Mouse (Mus musculus) forebrain, embryonic 14.5 days (tissue): ENCODE data around the gene Ttc28. TPM values are rescaled to one million over a fixed set of nuclear protein-coding genes. Genes with fewer than 3 reads are reported as not detected.

ENCODE experiments used
- ATAC-seq: fragments of 200-750 bp; cut with Nextera tagmentation; 2 replicates; pipeline ENCODE4 v1.8.0; 2017; ENCODE audit warnings: mild to moderate bottlenecking, moderate library complexity
- DNase-seq: peaks from one replicate; pipeline ENCODE4 v3.0.0-alpha.2; 2015; ENCODE audit warnings: low spot score
- H3K27ac ChIP-seq: fragments of 300-500 bp; sonication (generic); 2 replicates; pipeline ENCODE4 v1.5.1; 2014; ENCODE audit warnings: low read depth, mild to moderate bottlenecking, control low read depth, low read length, moderate library complexity
- H3K27me3 ChIP-seq: fragments of 300-500 bp; sonication (generic); replicated peaks from 2 replicates; pipeline ENCODE4 v1.6.1; 2014; ENCODE audit warnings: low read length, control low read depth, mixed read lengths; ENCODE audit not compliant: control insufficient read depth, insufficient read depth
- H3K36me3 ChIP-seq: fragments of 300-500 bp; sonication (generic); 2 replicates; pipeline ENCODE4 v1.6.1; 2014; ENCODE audit warnings: low read length, control low read depth; ENCODE audit not compliant: control insufficient read depth, insufficient read depth
- H3K4me1 ChIP-seq: fragments of 300-500 bp; sonication (generic); 2 replicates; pipeline ENCODE4 v1.6.1; 2014; ENCODE audit warnings: antibody characterized with exemption, low read length, control low read depth; ENCODE audit not compliant: control insufficient read depth, insufficient read depth
- H3K4me2 ChIP-seq: fragments of 300-500 bp; sonication (generic); 2 replicates; pipeline ENCODE4 v1.6.1; 2014; ENCODE audit warnings: mild to moderate bottlenecking, control low read depth, low read length
- H3K4me3 ChIP-seq: fragments of 300-500 bp; sonication (generic); 2 replicates; pipeline ENCODE4 v1.5.1; 2014; ENCODE audit warnings: low read depth, low read length, control low read depth
- H3K9ac ChIP-seq: fragments of 300-500 bp; sonication (generic); 2 replicates; pipeline ENCODE4 v1.6.1; 2014; ENCODE audit warnings: mild to moderate bottlenecking, low read length, control low read depth, moderate library complexity
- H3K9me3 ChIP-seq: fragments of 300-500 bp; sonication (generic); replicated peaks from 2 replicates; pipeline ENCODE4 v1.6.1; 2016; ENCODE audit warnings: low read length, control low read depth, mixed read lengths; ENCODE audit not compliant: control insufficient read depth
- WGBS: fragments of 180-500 bp; shearing (Covaris S2); extraction: QIAGEN DNeasy Blood & Tissue Kit; methylation state at CpG from one replicate; pipeline ENCODE4 v1.1.7; 2014; 5-methylcytosine and 5-hydroxymethylcytosine counted together
- polyA plus RNA-seq: library from polyadenylated mRNA; unstranded; fragments of >200 nt; fragmentation: Nextera tagmentation; extraction: Ambion mirVana; gene quantifications from 2 replicates; pipeline ENCODE4 v1.2.1, GENCODE M21; 2014

Gene Ttc28
- polyA plus RNA-seq, 1 experiment from 2014 or later, result 29.0 TPM

- H3K27me3 ChIP-seq, result no peaks in the 10 kb centered on the region
- no peak overlapping the region for H3K27ac ChIP-seq
- H3K36me3 ChIP-seq, result no peaks in the 10 kb centered on the region
- 77% methylated on average over 8 of the region's 8 CpGs for WGBS
- ATAC-seq (no peak), DNase-seq (no peak)
- no peak overlapping the region for H3K9ac ChIP-seq
- no peak overlapping the region for H3K4me3 ChIP-seq
- no peak overlapping the region for H3K4me2 ChIP-seq
- no peaks in the 10 kb centered on the region for H3K4me1 ChIP-seq
- no peaks in the 10 kb centered on the region for H3K9me3 ChIP-seq
Measured at GRCm38 (mm10) chr5:111300776-111301175, 421.2 kb downstream of the Ttc28 start.

- WGBS, result 82% methylated on average over 7 of the region's 7 CpGs
- H3K4me2 ChIP-seq, result no peak overlapping the region
- no peak overlapping the region for H3K9ac ChIP-seq
- ATAC-seq (no peak), DNase-seq (no peak)
- H3K36me3 ChIP-seq, result no peaks in the 10 kb centered on the region
- H3K4me3 ChIP-seq, result no peak overlapping the region
- H3K27ac ChIP-seq, result no peak overlapping the region
- H3K4me1 ChIP-seq, result no peaks in the 10 kb centered on the region
- H3K27me3 ChIP-seq, result no peaks in the 10 kb centered on the region
- H3K9me3 ChIP-seq, result no peaks in the 10 kb centered on the region
Measured at GRCm38 (mm10) chr5:111301736-111302135, 422.1 kb downstream of the Ttc28 start.

GRCm38 (mm10) chr5:111304730-111305129, 425.1 kb downstream of the Ttc28 start:
- no peak for ATAC-seq
- no peak overlapping the region for H3K4me3 ChIP-seq

GRCm38 (mm10) chr5:111310185-111310584, 430.6 kb downstream of the Ttc28 start:
- no peak overlapping the region for H3K27ac ChIP-seq
- no peaks in the 10 kb centered on the region for H3K36me3 ChIP-seq
- ATAC-seq (no peak), DNase-seq (no peak)
- H3K9me3 ChIP-seq, result no peaks in the 10 kb centered on the region
- no peaks in the 10 kb centered on the region for H3K4me1 ChIP-seq
- no peak overlapping the region for H3K4me2 ChIP-seq
- H3K4me3 ChIP-seq, result no peak overlapping the region
- no peak overlapping the region for H3K9ac ChIP-seq
- WGBS, result 84% methylated on average over 6 of the region's 6 CpGs
- H3K27me3 ChIP-seq, result no peaks in the 10 kb centered on the region

More at GRCm38 (mm10) chr5:111304730-111305129, 425.1 kb downstream of the Ttc28 start:
- no peaks in the 10 kb centered on the region for H3K27me3 ChIP-seq
- H3K36me3 ChIP-seq, result no peaks in the 10 kb centered on the region
- DNase-seq, result no peak
- no peak overlapping the region for H3K4me2 ChIP-seq
- H3K9me3 ChIP-seq, result no peaks in the 10 kb centered on the region
- H3K4me1 ChIP-seq, result no peaks in the 10 kb centered on the region
- 84% methylated on average over 3 of the region's 3 CpGs for WGBS
- H3K9ac ChIP-seq, result no peak overlapping the region
- H3K27ac ChIP-seq, result no peak overlapping the region

GRCm38 (mm10) chr5:111313833-111314232, 434.2 kb downstream of the Ttc28 start:
- ATAC-seq (no peak), DNase-seq (no peak)
- no peaks in the 10 kb centered on the region for H3K9me3 ChIP-seq
- 91% methylated on average over 9 of the region's 9 CpGs for WGBS
- H3K4me2 ChIP-seq, result no peak overlapping the region
- H3K9ac ChIP-seq, result no peak overlapping the region
- no peaks in the 10 kb centered on the region for H3K4me1 ChIP-seq
- H3K27ac ChIP-seq, result no peak overlapping the region
- no peaks in the 10 kb centered on the region for H3K36me3 ChIP-seq
- no peak overlapping the region for H3K4me3 ChIP-seq
- no peaks in the 10 kb centered on the region for H3K27me3 ChIP-seq

- Histone ChIP-seq H3K4me1 (no peaks in the 10 kb centered on the region), H3K27ac (no peak overlapping the region), H3K4me3 (no peak overlapping the region), H3K4me2 (no peak overlapping the region), H3K27me3 (no peaks in the 10 kb centered on the region), H3K9ac (no peak overlapping the region), H3K36me3 (no peaks in the 10 kb centered on the region), H3K9me3 (no peaks in the 10 kb centered on the region)
- ATAC-seq (no peak), DNase-seq (no peak)
- WGBS, result 89% methylated on average over 6 of the region's 6 CpGs
Measured at GRCm38 (mm10) chr5:111315061-111315460, 435.5 kb downstream of the Ttc28 start.

- Histone ChIP-seq H3K27ac (no peak overlapping the region), H3K4me1 (no peaks in the 10 kb centered on the region), H3K36me3 (no peaks in the 10 kb centered on the region), H3K9me3 (no peaks in the 10 kb centered on the region), H3K27me3 (no peaks in the 10 kb centered on the region), H3K9ac (no peak overlapping the region), H3K4me2 (no peak overlapping the region), H3K4me3 (no peak overlapping the region)
- ATAC-seq (no peak), DNase-seq (no peak)
- WGBS, result 69% methylated on average over 3 of the region's 3 CpGs
Measured at GRCm38 (mm10) chr5:111317526-111317925, 437.9 kb downstream of the Ttc28 start.

GRCm38 (mm10) chr5:111318946-111319345, 439.3 kb downstream of the Ttc28 start:
- Histone ChIP-seq H3K9me3 (no peaks in the 10 kb centered on the region), H3K4me3 (no peak overlapping the region), H3K36me3 (no peaks in the 10 kb centered on the region), H3K9ac (no peak overlapping the region), H3K4me2 (no peak overlapping the region), H3K27ac (no peak overlapping the region), H3K4me1 (no peaks in the 10 kb centered on the region), H3K27me3 (no peaks in the 10 kb centered on the region)
- DNase-seq (no peak), ATAC-seq (no peak)
- 61% methylated on average over 1 of the region's 1 CpGs for WGBS

- no peaks in the 10 kb centered on the region for H3K36me3 ChIP-seq
- ATAC-seq (no peak), DNase-seq (no peak)
- H3K4me2 ChIP-seq, result no peak overlapping the region
- 15% methylated on average over 1 of the region's 1 CpGs for WGBS
- no peaks in the 10 kb centered on the region for H3K9me3 ChIP-seq
- no peak overlapping the region for H3K27ac ChIP-seq
- peaks cover 4% of the 10 kb centered on the region; the same call in 1 of the 2 replicates for H3K4me1 ChIP-seq
- H3K9ac ChIP-seq, result no peak overlapping the region
- H3K4me3 ChIP-seq, result no peak overlapping the region
- no peaks in the 10 kb centered on the region for H3K27me3 ChIP-seq
Measured at GRCm38 (mm10) chr5:111325813-111326212, 446.2 kb downstream of the Ttc28 start.
